Mouse (Mus musculus) bone marrow, adult 2 months (tissue): ENCODE measurements at regions not wholly inside any gene's neighbourhood (a gene's known extent, or its start where the extent isn't known, plus 50 kb on each side); places are given as distances from the start of the nearest gene placed in this dataset.

Source experiments
- CTCF ChIP-seq: fragments of 200-500 bp; IDR thresholded peaks from 2 replicates; pipeline ENCODE4 v1.5.1; 2011; ENCODE audit warnings: low read length, control low read depth; ENCODE audit not compliant: control insufficient read depth, insufficient read depth
- POLR2A ChIP-seq: fragments of 200-500 bp; IDR thresholded peaks from 2 replicates; pipeline ENCODE4 v1.6.1; 2011; ENCODE audit warnings: low read depth, mild to moderate bottlenecking, control low read depth, low read length, borderline replicate concordance; ENCODE audit not compliant: control insufficient read depth

DNA sequence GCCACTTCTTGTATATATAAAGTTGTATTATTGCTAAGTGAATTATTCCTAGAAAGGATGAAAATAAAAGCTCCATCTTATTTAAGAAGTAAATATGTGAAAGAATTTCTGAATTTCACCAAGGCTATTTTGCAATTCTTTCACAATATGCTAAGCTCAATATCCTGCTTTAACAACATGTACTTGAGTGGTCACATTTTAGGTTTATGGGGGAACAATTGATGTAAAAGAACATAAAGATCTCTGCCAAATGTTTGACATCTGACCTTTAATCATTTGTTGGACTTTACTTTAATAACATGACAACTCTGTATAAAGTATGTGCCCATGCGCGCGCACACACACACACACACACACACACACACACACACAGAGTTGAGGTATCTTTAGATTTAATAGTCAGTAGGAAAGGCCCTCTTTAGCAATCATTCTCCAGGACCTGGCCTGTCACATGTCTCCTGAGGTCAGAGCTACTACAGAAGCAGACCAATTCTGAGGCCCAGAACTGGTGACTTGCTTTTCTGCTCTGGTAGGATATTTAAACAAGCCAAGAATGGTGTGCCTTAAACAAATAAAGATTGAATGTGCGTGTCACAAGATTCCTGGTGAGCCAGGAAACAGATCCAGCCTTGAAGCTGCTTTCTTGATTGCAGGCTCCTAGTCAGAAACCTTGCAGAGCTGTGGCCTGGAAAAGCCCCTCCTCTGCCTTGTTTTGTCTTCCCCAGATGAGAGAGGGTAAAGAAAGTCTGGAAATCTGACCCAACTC, 477.4 kb upstream of the Marcks start:
- TF ChIP-seq CTCF (no peak), POLR2A (no peak)
